Mouse (Mus musculus) thymus, postnatal 10 days (tissue): ENCODE data around the gene Cdk2ap2.
"Not testable (repeated sequence)": the region's sequence is repeated elsewhere in the genome, so short reads cannot be mapped to it uniquely, and the experiment has no call there.

Experiments
- DNase-seq, 2 experiments: peaks; one replicate each; pipeline ENCODE4 v3.0.0; 2021; ENCODE audit warnings: low spot score in 2 of 2

Gene Cdk2ap2

GRCm38 (mm10) chr19:4115816-4116215 is 18.8 kb downstream of the Cdk2ap2 start:
- DNase-seq: no peak

GRCm38 (mm10) chr19:4117006-4117405 is 20.0 kb downstream of the Cdk2ap2 start:
- DNase-seq: no peak

GRCm38 (mm10) chr19:4118350-4118749 is 21.4 kb downstream of the Cdk2ap2 start:
- no peak for DNase-seq

GRCm38 (mm10) chr19:4119716-4120487 is 22.9 kb downstream of the Cdk2ap2 start:
- DNase-seq: peak in 1 of 2 experiments; percentile 46

- DNase-seq: no peak
Observed at GRCm38 (mm10) chr19:4120496-4120895, 23.5 kb downstream of the Cdk2ap2 start.

- peak; percentile 98 to 99 for DNase-seq
Observed at GRCm38 (mm10) chr19:4121097-4121805, 24.3 kb downstream of the Cdk2ap2 start.

GRCm38 (mm10) chr19:4121896-4122295 is 24.9 kb downstream of the Cdk2ap2 start:
- not testable (repeated sequence) for DNase-seq

- no peak for DNase-seq
Observed at GRCm38 (mm10) chr19:4122411-4123370, 25.7 kb downstream of the Cdk2ap2 start.

GRCm38 (mm10) chr19:4124432-4124831 is 27.4 kb downstream of the Cdk2ap2 start:
- no peak for DNase-seq

GRCm38 (mm10) chr19:4125268-4125667 is 28.3 kb downstream of the Cdk2ap2 start:
- DNase-seq: not testable (repeated sequence)

- peak; percentile 98 to 99 for DNase-seq
Observed at GRCm38 (mm10) chr19:4125741-4126696, 29.0 kb downstream of the Cdk2ap2 start, which contains the start of gene Aip. Aip (minus strand) TSS chr19:4125858.

GRCm38 (mm10) chr19:4126759-4127495 is 29.9 kb downstream of the Cdk2ap2 start:
- DNase-seq: no peak

- no peak for DNase-seq
Observed at GRCm38 (mm10) chr19:4129462-4129861, 32.5 kb downstream of the Cdk2ap2 start.

GRCm38 (mm10) chr19:4130106-4130505 is 33.1 kb downstream of the Cdk2ap2 start:
- no peak for DNase-seq

- DNase-seq: no peak
Observed at GRCm38 (mm10) chr19:4131075-4131474, 34.1 kb downstream of the Cdk2ap2 start.

GRCm38 (mm10) chr19:4131768-4132167 is 34.8 kb downstream of the Cdk2ap2 start:
- DNase-seq: no peak

GRCm38 (mm10) chr19:4134354-4134753 is 37.4 kb downstream of the Cdk2ap2 start:
- no peak for DNase-seq

- DNase-seq: not testable (repeated sequence)
Observed at GRCm38 (mm10) chr19:4135229-4135962, 38.4 kb downstream of the Cdk2ap2 start.

- not testable (repeated sequence) for DNase-seq
Observed at GRCm38 (mm10) chr19:4135963-4136345, 39.0 kb downstream of the Cdk2ap2 start.
